Mouse (Mus musculus): Measurements from ENCODE around the gene Gstz1. TPM values are rescaled to one million over a fixed set of nuclear protein-coding genes. Genes with fewer than 3 reads are reported as not detected.

Gstz1 gene
- polyA plus RNA-seq, 1 experiment from 2014 or later: 23.6 TPM

DNA sequence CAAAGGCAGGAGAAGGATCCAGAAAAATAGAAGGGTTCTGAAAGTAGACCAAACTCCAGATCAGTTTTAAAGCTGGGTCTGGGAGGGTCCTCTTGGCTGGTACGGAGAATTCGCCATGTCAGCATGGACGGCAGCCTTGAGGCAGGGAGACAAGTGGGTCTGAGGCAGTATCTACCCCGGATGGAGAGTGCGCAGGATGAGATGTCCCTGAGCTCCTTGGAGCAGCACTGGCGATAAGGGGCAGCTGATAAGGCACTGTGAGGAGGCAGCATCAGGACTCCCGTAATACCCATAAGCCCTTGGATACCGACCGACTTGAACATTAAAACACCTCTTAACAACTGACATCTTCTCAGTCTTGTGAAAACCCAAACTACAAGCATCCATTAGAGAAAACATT lies 14.2 kb upstream of the Gstz1 start:
- TF ChIP-seq CTCF (IDR thresholded peaks at IDR 0.05; ENCODE audit: low read depth): no peak
- no peak for TF ChIP-seq EP300 (optimal IDR thresholded peaks at IDR 0.05)

GRCm38 (mm10) chr12:87137439-87138341 lies 9.3 kb upstream of the Gstz1 start:
- DNase-seq (ENCODE audit: low spot score): no peak
- TF ChIP-seq CTCF (IDR thresholded peaks at IDR 0.05; ENCODE audit: low read depth) (no peak), EP300 (optimal IDR thresholded peaks at IDR 0.05) (no peak)
- 91% methylated on average over 15 of the region's 15 CpGs for WGBS
- no peak for ATAC-seq (ENCODE audit: low FRiP score, low TSS enrichment)
- Histone ChIP-seq H3K27ac (replicated peaks) (no peak overlapping the region), H3K4me2 (replicated peaks; ENCODE audit: low read depth) (no peak overlapping the region), H3K36me3 (ENCODE audit: control insufficient read depth, insufficient read depth, low read length) (no peaks in the 10 kb centered on the region), H3K4me3 (ENCODE audit: low read depth, low read length) (no peak overlapping the region), H3K9ac (ENCODE audit: low read length) (no peak overlapping the region), H3K27me3 (ENCODE audit: control insufficient read depth, insufficient read depth, low read length) (no peaks in the 10 kb centered on the region), H3K4me1 (replicated peaks; ENCODE audit: control insufficient read depth, insufficient read depth) (no peaks in the 10 kb centered on the region), H3K9me3 (ENCODE audit: control insufficient read depth, low read length) (no peaks in the 10 kb centered on the region)

More for the DNA sequence above, 14.2 kb upstream of the Gstz1 start:
- H3K36me3 ChIP-seq (ENCODE audit: control insufficient read depth, insufficient read depth, low read length): no peaks in the 10 kb centered on the region
- H3K4me3 ChIP-seq (ENCODE audit: low read depth, low read length): no peak overlapping the region
- no peak overlapping the region for H3K4me2 ChIP-seq (replicated peaks; ENCODE audit: low read depth)
- DNase-seq (ENCODE audit: low spot score): no peak
- H3K27me3 ChIP-seq (ENCODE audit: control insufficient read depth, insufficient read depth, low read length): no peaks in the 10 kb centered on the region
- no peak overlapping the region for H3K9ac ChIP-seq (ENCODE audit: low read length)
- no peaks in the 10 kb centered on the region for H3K4me1 ChIP-seq (replicated peaks; ENCODE audit: control insufficient read depth, insufficient read depth)
- H3K9me3 ChIP-seq (ENCODE audit: control insufficient read depth, low read length): no peaks in the 10 kb centered on the region
- H3K27ac ChIP-seq (replicated peaks): no peak overlapping the region
- 90% methylated on average over 9 of the region's 9 CpGs for WGBS
- no peak for ATAC-seq (ENCODE audit: low FRiP score, low TSS enrichment)

DNA sequence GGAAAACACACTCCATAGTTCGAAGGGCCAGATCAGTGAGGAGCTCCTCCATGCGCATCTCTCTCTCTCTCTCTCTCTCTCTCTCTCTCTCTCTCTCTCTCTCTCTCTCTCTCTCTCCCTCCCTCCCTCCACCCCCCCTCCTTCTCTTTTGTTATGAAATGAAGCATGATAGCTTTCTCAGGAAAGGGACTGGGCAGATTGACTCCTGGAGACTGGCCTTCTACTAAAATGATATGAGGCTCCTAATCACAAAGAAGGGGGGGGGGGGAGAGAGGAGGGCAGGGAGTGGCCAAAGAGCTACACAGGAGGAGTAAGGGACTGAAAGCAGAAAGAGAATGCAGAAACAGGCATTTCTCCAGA lies 8.6 kb upstream of the Gstz1 start:
- Histone ChIP-seq H3K4me2 (replicated peaks; ENCODE audit: low read depth) (no peak overlapping the region), H3K27me3 (ENCODE audit: control insufficient read depth, insufficient read depth, low read length) (no peaks in the 10 kb centered on the region), H3K9me3 (ENCODE audit: control insufficient read depth, low read length) (no peaks in the 10 kb centered on the region), H3K9ac (ENCODE audit: low read length) (no peak overlapping the region), H3K4me3 (ENCODE audit: low read depth, low read length) (no peak overlapping the region), H3K27ac (replicated peaks) (no peak overlapping the region), H3K36me3 (ENCODE audit: control insufficient read depth, insufficient read depth, low read length) (no peaks in the 10 kb centered on the region), H3K4me1 (replicated peaks; ENCODE audit: control insufficient read depth, insufficient read depth) (no peaks in the 10 kb centered on the region)
- WGBS: 85% methylated on average over 2 of the region's 2 CpGs
- DNase-seq (ENCODE audit: low spot score) (no peak), ATAC-seq (ENCODE audit: low FRiP score, low TSS enrichment) (no peak)
- TF ChIP-seq CTCF (IDR thresholded peaks at IDR 0.05; ENCODE audit: low read depth) (no peak), EP300 (optimal IDR thresholded peaks at IDR 0.05) (no peak)

DNA sequence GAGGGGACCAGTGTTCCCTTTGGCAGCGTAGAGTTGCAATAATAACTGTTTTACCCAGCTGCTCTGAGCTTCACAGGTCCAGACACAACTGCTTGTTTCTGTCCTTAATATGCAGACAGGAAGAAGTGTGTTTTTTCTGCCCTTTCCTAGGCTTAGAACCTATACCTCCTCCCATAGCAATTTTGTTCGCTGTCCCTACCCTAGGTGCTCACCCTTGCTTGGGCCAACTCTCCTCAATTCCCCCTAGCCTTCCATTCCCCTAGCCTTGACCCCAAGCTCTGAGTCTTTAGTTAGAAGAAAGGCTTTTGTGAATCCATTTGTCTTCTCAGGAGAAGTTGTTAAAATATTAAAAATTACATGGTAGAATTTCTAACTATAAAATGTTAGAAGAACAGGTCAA lies 8.2 kb upstream of the Gstz1 start:
- H3K4me1 ChIP-seq (replicated peaks; ENCODE audit: control insufficient read depth, insufficient read depth): no peaks in the 10 kb centered on the region
- no peaks in the 10 kb centered on the region for H3K9me3 ChIP-seq (ENCODE audit: control insufficient read depth, low read length)
- 52% methylated on average over 2 of the region's 2 CpGs for WGBS
- H3K36me3 ChIP-seq (ENCODE audit: control insufficient read depth, insufficient read depth, low read length): no peaks in the 10 kb centered on the region
- H3K9ac ChIP-seq (ENCODE audit: low read length): no peak overlapping the region
- no peak overlapping the region for H3K4me3 ChIP-seq (ENCODE audit: low read depth, low read length)
- H3K27me3 ChIP-seq (ENCODE audit: control insufficient read depth, insufficient read depth, low read length): no peaks in the 10 kb centered on the region
- ATAC-seq (ENCODE audit: low FRiP score, low TSS enrichment): no peak
- H3K27ac ChIP-seq (replicated peaks): no peak overlapping the region
- DNase-seq (ENCODE audit: low spot score): no peak
- H3K4me2 ChIP-seq (replicated peaks; ENCODE audit: low read depth): no peak overlapping the region
- TF ChIP-seq EP300 (optimal IDR thresholded peaks at IDR 0.05) (no peak), CTCF (IDR thresholded peaks at IDR 0.05; ENCODE audit: low read depth) (no peak)

DNA sequence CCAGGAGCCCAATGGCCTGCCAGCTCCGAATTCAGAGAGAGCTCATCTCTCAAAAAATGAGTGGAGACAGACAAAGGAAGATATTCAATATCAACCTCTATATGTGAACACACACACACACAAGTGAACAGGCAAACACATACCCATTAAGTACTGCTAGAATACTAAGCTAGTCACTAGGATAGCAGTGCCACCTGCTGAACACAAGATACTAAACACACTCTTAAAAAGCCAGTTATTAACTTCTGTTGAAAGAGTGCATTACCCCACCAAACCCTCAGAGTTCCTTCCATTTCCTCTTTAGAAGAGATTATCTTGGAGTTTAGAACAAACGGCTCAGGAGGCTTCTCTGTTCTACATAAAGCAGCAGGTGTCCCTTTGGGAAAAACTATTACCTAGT lies 4.8 kb upstream of the Gstz1 start:
- TF ChIP-seq EP300 (optimal IDR thresholded peaks at IDR 0.05): no peak
- TF ChIP-seq CTCF (IDR thresholded peaks at IDR 0.05; ENCODE audit: low read depth): 0 out of 2 replicates have a peak, but pooled peaks have one; percentile 4
- Histone ChIP-seq H3K4me3 (ENCODE audit: low read depth, low read length) (no peak overlapping the region), H3K27ac (replicated peaks) (no peak overlapping the region), H3K36me3 (ENCODE audit: control insufficient read depth, insufficient read depth, low read length) (no peaks in the 10 kb centered on the region), H3K27me3 (ENCODE audit: control insufficient read depth, insufficient read depth, low read length) (no peaks in the 10 kb centered on the region), H3K4me1 (replicated peaks; ENCODE audit: control insufficient read depth, insufficient read depth) (no peaks in the 10 kb centered on the region), H3K9ac (ENCODE audit: low read length) (no peak overlapping the region), H3K4me2 (replicated peaks; ENCODE audit: low read depth) (no peak overlapping the region), H3K9me3 (ENCODE audit: control insufficient read depth, low read length) (no peaks in the 10 kb centered on the region)
- ATAC-seq (ENCODE audit: low FRiP score, low TSS enrichment) (no peak), DNase-seq (ENCODE audit: low spot score) (no peak)
- 81% methylated on average over 2 of the region's 2 CpGs for WGBS

- Histone ChIP-seq H3K27me3 (ENCODE audit: control insufficient read depth, insufficient read depth, low read length) (no peaks in the 10 kb centered on the region), H3K36me3 (ENCODE audit: control insufficient read depth, insufficient read depth, low read length) (no peaks in the 10 kb centered on the region; the same call in 1 of the 2 replicates), H3K4me2 (replicated peaks; ENCODE audit: low read depth) (peak within 1 kb of the TSS; percentile 71), H3K4me1 (replicated peaks; ENCODE audit: control insufficient read depth, insufficient read depth) (no peaks in the 10 kb centered on the region), H3K9ac (ENCODE audit: low read length) (peak within 1 kb of the TSS; percentile 71), H3K27ac (replicated peaks) (peak within 1 kb of the TSS; percentile 89), H3K9me3 (ENCODE audit: control insufficient read depth, low read length) (no peaks in the 10 kb centered on the region), H3K4me3 (ENCODE audit: low read depth, low read length) (peak within 1 kb of the TSS; percentile 79)
- TF ChIP-seq EP300 (optimal IDR thresholded peaks at IDR 0.05) (no peak), CTCF (IDR thresholded peaks at IDR 0.05; ENCODE audit: low read depth) (no peak)
- WGBS: under 1% methylated on average over 60 of the region's 61 CpGs
- ATAC-seq (ENCODE audit: low FRiP score, low TSS enrichment) (peak; percentile 99), DNase-seq (ENCODE audit: low spot score) (peak; percentile 96)
These were observed 577 bp downstream of the Gstz1 start, which contains the start of gene Pomt2 for GRCm38 (mm10) chr12:87147395-87148089. Gene Pomt2, minus strand, starts transcription at chr12:87147968.

Measured in stomach, postnatal 0 days (tissue).